Mouse (Mus musculus): ENCODE results near the gene Pax7. TPM values are rescaled to one million over a fixed set of nuclear protein-coding genes. Genes with fewer than 3 reads are reported as not detected.

Pax7 gene
- total and polyA plus RNA-seq, 3 experiments, result not detected

DNA sequence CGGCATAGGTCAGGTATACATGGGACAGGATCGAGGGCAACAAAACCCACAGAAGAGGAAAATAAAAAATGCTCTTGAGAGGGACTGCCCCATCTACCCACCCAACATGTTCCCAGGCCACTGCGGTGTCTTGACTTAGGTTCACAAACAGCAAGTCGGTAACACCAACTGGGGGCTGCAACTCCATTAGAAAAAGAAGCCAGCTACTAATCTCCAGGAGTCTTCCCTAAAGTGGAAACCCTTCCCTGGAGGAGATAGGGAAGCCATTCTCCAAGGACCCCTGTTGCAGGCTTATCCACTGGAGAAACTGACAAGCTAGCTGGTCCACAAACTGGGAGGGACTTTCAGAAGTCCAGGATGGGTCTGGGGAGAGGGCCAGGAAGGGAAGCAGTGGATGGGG lies 21.4 kb downstream of the Pax7 start:
- no peak for DNase-seq (ENCODE audit: low read depth, low spot score)
- TF ChIP-seq POLR2AphosphoS2 (IDR thresholded peaks at IDR 0.05; ENCODE audit: low read length), result no peak
- no peak for TF ChIP-seq ZC3H11A (IDR thresholded peaks at IDR 0.05; ENCODE audit: low read depth, low read length)
- no peak for TF ChIP-seq MEF2A (IDR thresholded peaks at IDR 0.05; ENCODE audit: extremely low read depth, insufficient replicate concordance, low read depth, low read length, poor library complexity, severe bottlenecking)
- no peak for TF ChIP-seq CTCF (IDR thresholded peaks at IDR 0.05 in 2 of 3, conservative IDR thresholded peaks at IDR 0.05 in 1 of 3; ENCODE audit: control insufficient read depth in 1 of 3, insufficient read depth in 1 of 3, low read depth in 2 of 3, low read length in 3 of 3, poor library complexity in 1 of 3, severe bottlenecking in 1 of 3)
- TF ChIP-seq UBTF (IDR thresholded peaks at IDR 0.05; ENCODE audit: borderline replicate concordance, insufficient read depth, low read depth, low read length), result no peak
- TF ChIP-seq SMC3 (IDR thresholded peaks at IDR 0.05; ENCODE audit: low read depth, low read length), result no peak
- TF ChIP-seq ZKSCAN1 (IDR thresholded peaks at IDR 0.05; ENCODE audit: low read depth, low read length), result no peak
- TF ChIP-seq ETS1 (IDR thresholded peaks at IDR 0.05; ENCODE audit: low read depth, low read length), result no peak
- no peak for TF ChIP-seq NELFE (IDR thresholded peaks at IDR 0.05; ENCODE audit: low read depth, low read length)
- no peak for TF ChIP-seq MAFK (IDR thresholded peaks at IDR 0.05; ENCODE audit: borderline replicate concordance, low read depth, low read length)
- TF ChIP-seq RAD21 (IDR thresholded peaks at IDR 0.05; ENCODE audit: low read depth, low read length), result no peak
- no peak for TF ChIP-seq NRF1 (IDR thresholded peaks at IDR 0.05; ENCODE audit: insufficient read depth, low read depth, low read length, poor library complexity, severe bottlenecking)
- no peak for TF ChIP-seq ELF1 (IDR thresholded peaks at IDR 0.05; ENCODE audit: low read depth, low read length)
- TF ChIP-seq CHD2 (IDR thresholded peaks at IDR 0.05; ENCODE audit: low read length), result no peak
- TF ChIP-seq MYC (IDR thresholded peaks at IDR 0.05; ENCODE audit: low read depth, low read length), result no peak
- TF ChIP-seq POLR2A (IDR thresholded peaks at IDR 0.05; ENCODE audit: control insufficient read depth in 1 of 2, insufficient read depth in 1 of 2, low read depth in 1 of 2, low read length in 2 of 2, poor library complexity in 1 of 2), result no peak
- TF ChIP-seq GATA1 (IDR thresholded peaks at IDR 0.05; ENCODE audit: low read depth, low read length), result no peak
- no peak for TF ChIP-seq ZNF384 (IDR thresholded peaks at IDR 0.05; ENCODE audit: low read depth, low read length)
- TF ChIP-seq BHLHE40 (IDR thresholded peaks at IDR 0.05; ENCODE audit: borderline replicate concordance, low read depth, low read length), result no peak
- no peak for TF ChIP-seq MXI1 (IDR thresholded peaks at IDR 0.05; ENCODE audit: low read depth, low read length)
- H3K27me3 ChIP-seq (ENCODE audit: control insufficient read depth in 1 of 2, insufficient read depth in 2 of 2, low read length in 2 of 2), result no peaks in the 10 kb centered on the region
- no peak overlapping the region for H3K27ac ChIP-seq (ENCODE audit: control insufficient read depth, low read depth, low read length)
- H3K9me3 ChIP-seq (replicated peaks; ENCODE audit: insufficient read depth, low read length), result no peaks in the 10 kb centered on the region
- H3K4me1 ChIP-seq (ENCODE audit: control insufficient read depth in 1 of 2, insufficient read depth in 2 of 2, low read length in 2 of 2), result no peaks in the 10 kb centered on the region
- no peaks in the 10 kb centered on the region for H3K36me3 ChIP-seq (ENCODE audit: control insufficient read depth in 1 of 2, insufficient read depth in 2 of 2, low read length in 2 of 2)
- no peak overlapping the region for H3K4me3 ChIP-seq (ENCODE audit: control insufficient read depth in 1 of 2, insufficient read depth in 1 of 2, low read depth in 2 of 2, low read length in 2 of 2)
- no peaks in the 10 kb centered on the region for H3K79me2 ChIP-seq (ENCODE audit: control insufficient read depth, insufficient read depth, low read length, poor library complexity)
- H3K9ac ChIP-seq (ENCODE audit: control insufficient read depth, low read depth, low read length, poor library complexity, severe bottlenecking), result no peak overlapping the region

DNA sequence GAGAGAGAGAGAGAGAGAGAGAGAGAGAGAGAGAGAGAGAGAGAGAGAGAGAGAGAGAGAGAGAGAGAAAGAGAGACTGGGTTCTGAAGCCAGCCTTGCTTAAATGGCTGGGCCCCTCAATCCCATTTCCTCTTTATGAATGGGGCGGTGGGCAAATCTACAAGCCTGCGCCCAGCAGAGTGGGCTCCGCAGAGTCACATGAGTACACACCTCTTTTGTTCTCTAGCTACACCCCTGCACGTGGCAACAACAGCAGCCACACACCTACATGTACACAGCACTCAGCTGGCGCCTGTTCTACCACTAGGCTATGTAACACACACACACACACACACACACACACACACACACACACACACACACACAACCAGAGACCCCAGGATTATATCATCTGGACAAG lies 21.9 kb downstream of the Pax7 start:
- H3K27me3 ChIP-seq (ENCODE audit: control insufficient read depth in 1 of 2, insufficient read depth in 2 of 2, low read length in 2 of 2), result no peaks in the 10 kb centered on the region

More for the DNA sequence above, 21.9 kb downstream of the Pax7 start:
- H3K27ac ChIP-seq (ENCODE audit: control insufficient read depth, low read depth, low read length), result no peak overlapping the region
- H3K9me3 ChIP-seq (replicated peaks; ENCODE audit: insufficient read depth, low read length), result no peaks in the 10 kb centered on the region
- no peak for DNase-seq (ENCODE audit: low read depth, low spot score)
- no peaks in the 10 kb centered on the region for H3K79me2 ChIP-seq (ENCODE audit: control insufficient read depth, insufficient read depth, low read length, poor library complexity)
- H3K9ac ChIP-seq (ENCODE audit: control insufficient read depth, low read depth, low read length, poor library complexity, severe bottlenecking), result no peak overlapping the region
- TF ChIP-seq E2F4 (IDR thresholded peaks at IDR 0.05; ENCODE audit: borderline replicate concordance, low read depth, low read length) (no peak), ELF1 (IDR thresholded peaks at IDR 0.05; ENCODE audit: low read depth, low read length) (no peak), EP300 (IDR thresholded peaks at IDR 0.05; ENCODE audit: low read depth in 1 of 2, low read length in 2 of 2) (no peak), TAL1 (IDR thresholded peaks at IDR 0.05; ENCODE audit: low read length) (no peak), HCFC1 (IDR thresholded peaks at IDR 0.05; ENCODE audit: low read depth, low read length) (no peak), KAT2A (conservative IDR thresholded peaks at IDR 0.05; ENCODE audit: low read depth, low read length) (no peak), RCOR1 (IDR thresholded peaks at IDR 0.05; ENCODE audit: low read depth, low read length) (no peak), UBTF (IDR thresholded peaks at IDR 0.05; ENCODE audit: borderline replicate concordance, insufficient read depth, low read depth, low read length) (no peak), BHLHE40 (IDR thresholded peaks at IDR 0.05; ENCODE audit: borderline replicate concordance, low read depth, low read length) (no peak), NRF1 (IDR thresholded peaks at IDR 0.05; ENCODE audit: insufficient read depth, low read depth, low read length, poor library complexity, severe bottlenecking) (no peak), CTCF (IDR thresholded peaks at IDR 0.05 in 2 of 3, conservative IDR thresholded peaks at IDR 0.05 in 1 of 3; ENCODE audit: control insufficient read depth in 1 of 3, insufficient read depth in 1 of 3, low read depth in 2 of 3, low read length in 3 of 3, poor library complexity in 1 of 3, severe bottlenecking in 1 of 3) (no peak), MAFK (IDR thresholded peaks at IDR 0.05; ENCODE audit: borderline replicate concordance, low read depth, low read length) (no peak), TBP (IDR thresholded peaks at IDR 0.05; ENCODE audit: low read depth, low read length) (no peak), MAZ (IDR thresholded peaks at IDR 0.05; ENCODE audit: low read depth, low read length) (no peak), SIN3A (IDR thresholded peaks at IDR 0.05; ENCODE audit: low read length) (no peak), RAD21 (IDR thresholded peaks at IDR 0.05; ENCODE audit: low read depth, low read length) (no peak), ZNF384 (IDR thresholded peaks at IDR 0.05; ENCODE audit: low read depth, low read length) (no peak), MXI1 (IDR thresholded peaks at IDR 0.05; ENCODE audit: low read depth, low read length) (no peak), ZMIZ1 (IDR thresholded peaks at IDR 0.05; ENCODE audit: low read depth, low read length) (no peak)
- no peak overlapping the region for H3K4me3 ChIP-seq (ENCODE audit: control insufficient read depth in 1 of 2, insufficient read depth in 1 of 2, low read depth in 2 of 2, low read length in 2 of 2)
- no peaks in the 10 kb centered on the region for H3K4me1 ChIP-seq (ENCODE audit: control insufficient read depth in 1 of 2, insufficient read depth in 2 of 2, low read length in 2 of 2)
- H3K36me3 ChIP-seq (ENCODE audit: control insufficient read depth in 1 of 2, insufficient read depth in 2 of 2, low read length in 2 of 2), result no peaks in the 10 kb centered on the region
